Mouse (Mus musculus): ENCODE data around the gene Fbxo47.

- TF ChIP-seq CTCF (conservative IDR thresholded peaks at IDR 0.05; ENCODE audit: low read length) (no peak), NANOG (IDR thresholded peaks at IDR 0.05; ENCODE audit: borderline replicate concordance, low read length) (no peak)
Observed at GRCm38 (mm10) chr11:97820840-97821239, 63.1 kb downstream of the Fbxo47 start.

Data from E14TG2a.4 (cell line).